Mouse (Mus musculus) limb, embryonic 14.5 days (tissue): ENCODE data around the gene Parp2. TPM values are rescaled to one million over a fixed set of nuclear protein-coding genes. Genes with fewer than 3 reads are reported as not detected.
A peak's percentile ranks its signal among the peaks of the same experiment; 100 is the strongest.

Source experiments
- ATAC-seq: fragments of 200-750 bp; cut with Nextera tagmentation; 2 replicates; pipeline ENCODE4 v1.8.0; 2017; ENCODE audit warnings: low read depth, moderate number of reproducible peaks, moderate TSS enrichment; ENCODE audit not compliant: low FRiP score
- DNase-seq: peaks from one replicate; pipeline ENCODE4 v3.0.0-alpha.2; 2015; ENCODE audit warnings: low spot score
- H3K27ac ChIP-seq: fragments of 300-500 bp; sonication (generic); replicated peaks from 2 replicates; pipeline ENCODE4 v1.5.1; 2014; ENCODE audit warnings: low read depth, mild to moderate bottlenecking, low read length, moderate library complexity, mixed read lengths
- H3K27me3 ChIP-seq: fragments of 300-500 bp; sonication (generic); 2 replicates; pipeline ENCODE4 v1.6.1; 2014; ENCODE audit warnings: low read length, mixed read lengths; ENCODE audit not compliant: control insufficient read depth, insufficient read depth
- H3K36me3 ChIP-seq: fragments of 300-500 bp; sonication (generic); 2 replicates; pipeline ENCODE4 v1.6.1; 2014; ENCODE audit warnings: mild to moderate bottlenecking, low read length, moderate library complexity, mixed read lengths; ENCODE audit not compliant: control insufficient read depth, insufficient read depth
- H3K4me1 ChIP-seq: fragments of 300-500 bp; sonication (generic); 2 replicates; pipeline ENCODE4 v1.6.1; 2014; ENCODE audit warnings: antibody characterized with exemption, low read length, mixed read lengths; ENCODE audit not compliant: control insufficient read depth, insufficient read depth
- H3K4me2 ChIP-seq: fragments of 300-500 bp; sonication (generic); replicated peaks from 2 replicates; pipeline ENCODE4 v1.6.1; 2014; ENCODE audit warnings: low read depth, mild to moderate bottlenecking, low read length, moderate library complexity; ENCODE audit not compliant: severe bottlenecking
- H3K4me3 ChIP-seq: fragments of 300-500 bp; sonication (generic); replicated peaks from 2 replicates; pipeline ENCODE4 v1.5.1; 2014; ENCODE audit warnings: low read length
- H3K9ac ChIP-seq: fragments of 300-500 bp; sonication (generic); 2 replicates; pipeline ENCODE4 v1.6.1; 2014; ENCODE audit warnings: mild to moderate bottlenecking, low read depth, low read length, moderate library complexity; ENCODE audit not compliant: severe bottlenecking
- H3K9me3 ChIP-seq: fragments of 300-500 bp; sonication (generic); 2 replicates; pipeline ENCODE4 v1.6.1; 2016; ENCODE audit warnings: low read length; ENCODE audit not compliant: control insufficient read depth
- POLR2A ChIP-seq: fragments of 200-500 bp; IDR thresholded peaks from 2 replicates; pipeline ENCODE4 v1.8.0; 2012; ENCODE audit warnings: inconsistent platforms, mild to moderate bottlenecking, moderate library complexity, borderline replicate concordance; ENCODE audit not compliant: insufficient read depth, insufficient read length; ENCODE audit errors: extremely low read depth
- WGBS: fragments of 180-500 bp; shearing (Covaris S2); extraction: QIAGEN DNeasy Blood & Tissue Kit; methylation state at CpG from one replicate; pipeline ENCODE4 v1.1.7; 2014; 5-methylcytosine and 5-hydroxymethylcytosine counted together
- polyA plus RNA-seq, 2 experiments: library from polyadenylated mRNA; depleted of rRNA in 1 of 2; stranded (reverse) in 1 of 2; unstranded in 1 of 2; fragments of >200 nt; fragmentation: Nextera tagmentation in 1 of 2; extraction: Ambion mirVana in 1 of 2; gene quantifications; 2 replicates each; pipeline versions ENCODE4 v1.2.1 to v1.2.3; 2012 to 2014

Parp2 gene
- polyA plus RNA-seq (2012; rRNA removed) (65.4 and 86.6 TPM in 2 replicates), polyA plus RNA-seq (2014; fragmentation: Nextera tagmentation; extraction: Ambion mirVana) (54.0 and 57.8 TPM in 2 replicates)

GRCm38 (mm10) chr14:50807487-50808072 is at the start of gene Parp2, which contains the start of gene Ccnb1ip1:
Gene Parp2, plus strand, starts transcription at chr14:50807841.
Gene Ccnb1ip1, minus strand, starts transcription at chr14:50807732.
- H3K27ac ChIP-seq, result peak within 1 kb of the TSS; percentile 85
- H3K4me1 ChIP-seq, result peaks cover 4% of the 10 kb centered on the region; the same call in 1 of the 2 replicates
- H3K9ac ChIP-seq, result peak within 1 kb of the TSS; percentile 64
- 0 out of 2 replicates have a peak, but pooled peaks have one; percentile 56 for TF ChIP-seq POLR2A
- no peaks in the 10 kb centered on the region for H3K27me3 ChIP-seq
- DNase-seq (peak; percentile 97), ATAC-seq (peak; percentile 97)
- peak within 1 kb of the TSS; percentile 46 for H3K4me2 ChIP-seq
- peaks cover 24% of the 10 kb centered on the region for H3K36me3 ChIP-seq
- WGBS, result 2% methylated on average over 42 of the region's 42 CpGs
- no peaks in the 10 kb centered on the region for H3K9me3 ChIP-seq
- peak within 1 kb of the TSS; percentile 48 for H3K4me3 ChIP-seq

GRCm38 (mm10) chr14:50758416-50759085 is 49.1 kb upstream of the Parp2 start:
- no peak for DNase-seq
- Histone ChIP-seq H3K4me2 (no peak overlapping the region), H3K9me3 (no peaks in the 10 kb centered on the region), H3K36me3 (peaks cover 5% of the 10 kb centered on the region; the same call in 1 of the 2 replicates), H3K9ac (no peak overlapping the region), H3K4me3 (no peak overlapping the region), H3K4me1 (no peaks in the 10 kb centered on the region), H3K27ac (no peak overlapping the region), H3K27me3 (no peaks in the 10 kb centered on the region)
- TF ChIP-seq POLR2A, result no peak
- no peak for ATAC-seq
- WGBS, result 73% methylated on average over 5 of the region's 5 CpGs

- H3K9ac ChIP-seq, result no peak overlapping the region
- TF ChIP-seq POLR2A, result no peak
These were observed 41.9 kb upstream of the Parp2 start for GRCm38 (mm10) chr14:50765736-50766135.

GRCm38 (mm10) chr14:50771342-50771741 is 36.3 kb upstream of the Parp2 start:
- H3K27me3 ChIP-seq, result no peaks in the 10 kb centered on the region
- no peak for ATAC-seq
- no peak overlapping the region for H3K4me3 ChIP-seq
- no peak overlapping the region for H3K4me2 ChIP-seq
- no peak overlapping the region for H3K27ac ChIP-seq
- TF ChIP-seq POLR2A, result no peak
- no peaks in the 10 kb centered on the region for H3K4me1 ChIP-seq
- H3K36me3 ChIP-seq, result peaks cover 79% of the 10 kb centered on the region
- WGBS, result 93% methylated on average over 2 of the region's 2 CpGs
- no peak for DNase-seq
- no peak overlapping the region for H3K9ac ChIP-seq
- H3K9me3 ChIP-seq, result no peaks in the 10 kb centered on the region

More at GRCm38 (mm10) chr14:50765736-50766135, 41.9 kb upstream of the Parp2 start:
- no peaks in the 10 kb centered on the region for H3K27me3 ChIP-seq
- peaks cover 61% of the 10 kb centered on the region for H3K36me3 ChIP-seq
- H3K4me3 ChIP-seq, result no peak overlapping the region
- 91% methylated on average over 6 of the region's 6 CpGs for WGBS
- H3K4me1 ChIP-seq, result no peaks in the 10 kb centered on the region
- H3K9me3 ChIP-seq, result no peaks in the 10 kb centered on the region
- ATAC-seq (no peak), DNase-seq (no peak)
- no peak overlapping the region for H3K4me2 ChIP-seq
- no peak overlapping the region for H3K27ac ChIP-seq

- Histone ChIP-seq H3K36me3 (peaks cover 29% of the 10 kb centered on the region), H3K27me3 (no peaks in the 10 kb centered on the region), H3K4me2 (no peak overlapping the region), H3K9ac (no peak overlapping the region), H3K4me1 (peaks cover 5% of the 10 kb centered on the region; the same call in 1 of the 2 replicates), H3K27ac (no peak overlapping the region), H3K9me3 (no peaks in the 10 kb centered on the region), H3K4me3 (no peak overlapping the region)
- TF ChIP-seq POLR2A, result no peak
- no peak for ATAC-seq
- no peak for DNase-seq
- 90% methylated on average over 3 of the region's 3 CpGs for WGBS
These were observed 25.5 kb upstream of the Parp2 start for GRCm38 (mm10) chr14:50782166-50782565.
